Mouse (Mus musculus) heart, adult 2 months (tissue): Measurements from ENCODE around the gene Oaz2.

Experiments
- CTCF ChIP-seq: fragments of 200-600 bp; IDR thresholded peaks from 2 replicates; pipeline ENCODE4 v1.8.1; 2022; ENCODE audit warnings: antibody characterized with exemption, mild to moderate bottlenecking, moderate library complexity
- POLR2A ChIP-seq: fragments of 200-500 bp; IDR thresholded peaks from 2 replicates; pipeline ENCODE4 v1.6.1; 2011; ENCODE audit warnings: mild to moderate bottlenecking, low read depth, low read length, control low read depth; ENCODE audit not compliant: insufficient read depth

DNA sequence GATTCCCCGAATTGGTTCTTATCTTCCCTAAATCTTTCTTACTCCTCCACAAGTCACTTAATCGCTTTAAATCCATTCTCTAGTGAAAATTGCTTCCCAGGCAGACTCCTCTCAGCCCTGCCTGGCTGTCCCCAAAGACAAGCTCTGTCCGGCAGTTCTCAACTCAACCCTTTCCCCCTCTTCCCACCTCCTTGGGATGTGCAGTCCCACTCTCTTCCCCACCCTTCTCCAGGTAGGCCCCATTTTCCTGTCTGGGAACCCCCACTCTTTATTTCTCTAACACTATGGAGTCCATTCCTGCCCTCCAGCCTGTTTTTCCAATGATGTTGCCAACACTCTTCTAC is 9.3 kb downstream of the Oaz2 start:
- TF ChIP-seq CTCF (no peak), POLR2A (no peak)
